Mouse (Mus musculus): Measurements from ENCODE around the gene Scfd2.

- TF ChIP-seq CTCF (IDR thresholded peaks at IDR 0.05; ENCODE audit: control insufficient read depth, insufficient read depth, low read length) (no peak), POLR2A (IDR thresholded peaks at IDR 0.05; ENCODE audit: borderline replicate concordance, control insufficient read depth, low read depth, low read length) (no peak)
Observed at GRCm38 (mm10) chr5:74456759-74457158, 74.8 kb downstream of the Scfd2 start.

All from bone marrow, adult 2 months (tissue).